Mouse (Mus musculus): Measurements from ENCODE around the gene Shank1. TPM values are rescaled to one million over a fixed set of nuclear protein-coding genes. Genes with fewer than 3 reads are reported as not detected.

Shank1 gene
- total RNA-seq, 1 experiment from 2014 or later = not detected

GRCm38 (mm10) chr7:44384716-44385059 lies 74.6 kb downstream of the Shank1 start:
- 0 out of 4 replicates have a peak, but pooled peaks have one; percentile 13 to 20 for ATAC-seq (replicated peaks in 1 of 2; ENCODE audit: insufficient read depth in 1 of 2, low FRiP score in 2 of 2, low TSS enrichment in 1 of 2, low read depth in 1 of 2, poor library complexity in 2 of 2, severe bottlenecking in 2 of 2)

DNA sequence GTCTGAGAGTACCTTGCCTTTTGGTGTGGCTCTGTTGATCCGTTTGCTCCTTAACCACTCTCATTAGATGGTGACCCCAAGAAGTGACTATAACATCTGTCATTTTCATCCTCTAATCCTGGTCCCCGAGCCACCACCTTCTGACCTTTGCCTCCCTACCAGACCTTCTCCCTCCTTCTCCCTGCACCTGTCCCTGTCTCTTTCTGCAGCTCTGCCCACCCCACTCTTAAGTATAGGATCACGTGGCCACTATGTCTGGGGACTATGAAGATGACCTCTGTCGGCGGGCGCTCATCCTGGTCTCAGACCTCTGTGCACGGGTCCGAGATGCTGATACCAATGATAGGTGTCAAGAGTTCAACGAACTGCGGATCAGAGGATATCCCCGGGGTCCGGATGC lies 75.7 kb downstream of the Shank1 start, which contains the start of gene 1700008O03Rik:
Gene 1700008O03Rik (minus strand): TSS at position 101 of the 400 bp plus-strand sequence.
- ATAC-seq (replicated peaks in 1 of 2; ENCODE audit: insufficient read depth in 1 of 2, low FRiP score in 2 of 2, low TSS enrichment in 1 of 2, low read depth in 1 of 2, poor library complexity in 2 of 2, severe bottlenecking in 2 of 2) = no peak

- no peak for ATAC-seq (replicated peaks in 1 of 2; ENCODE audit: insufficient read depth in 1 of 2, low FRiP score in 2 of 2, low TSS enrichment in 1 of 2, low read depth in 1 of 2, poor library complexity in 2 of 2, severe bottlenecking in 2 of 2)
These were observed 81.8 kb downstream of the Shank1 start for GRCm38 (mm10) chr7:44391831-44392230.

- ATAC-seq (replicated peaks in 1 of 2; ENCODE audit: insufficient read depth in 1 of 2, low FRiP score in 2 of 2, low TSS enrichment in 1 of 2, low read depth in 1 of 2, poor library complexity in 2 of 2, severe bottlenecking in 2 of 2) = no peak
These were observed 82.3 kb downstream of the Shank1 start for GRCm38 (mm10) chr7:44392341-44392740.

- no peak for ATAC-seq (replicated peaks in 1 of 2; ENCODE audit: insufficient read depth in 1 of 2, low FRiP score in 2 of 2, low TSS enrichment in 1 of 2, low read depth in 1 of 2, poor library complexity in 2 of 2, severe bottlenecking in 2 of 2)
These were observed 83.2 kb downstream of the Shank1 start for GRCm38 (mm10) chr7:44393284-44393683.

- ATAC-seq (replicated peaks in 1 of 2; ENCODE audit: insufficient read depth in 1 of 2, low FRiP score in 2 of 2, low TSS enrichment in 1 of 2, low read depth in 1 of 2, poor library complexity in 2 of 2, severe bottlenecking in 2 of 2) = peak; percentile 83 to 95
These were observed 88.5 kb downstream of the Shank1 start for GRCm38 (mm10) chr7:44398570-44398969.

- no peak for ATAC-seq (replicated peaks in 1 of 2; ENCODE audit: insufficient read depth in 1 of 2, low FRiP score in 2 of 2, low TSS enrichment in 1 of 2, low read depth in 1 of 2, poor library complexity in 2 of 2, severe bottlenecking in 2 of 2)
These were observed 91.6 kb downstream of the Shank1 start for GRCm38 (mm10) chr7:44401673-44402072.

- peak; percentile 82 to 90 for ATAC-seq (replicated peaks in 1 of 2; ENCODE audit: insufficient read depth in 1 of 2, low FRiP score in 2 of 2, low TSS enrichment in 1 of 2, low read depth in 1 of 2, poor library complexity in 2 of 2, severe bottlenecking in 2 of 2)
These were observed 95.4 kb downstream of the Shank1 start for GRCm38 (mm10) chr7:44405346-44406014.

DNA sequence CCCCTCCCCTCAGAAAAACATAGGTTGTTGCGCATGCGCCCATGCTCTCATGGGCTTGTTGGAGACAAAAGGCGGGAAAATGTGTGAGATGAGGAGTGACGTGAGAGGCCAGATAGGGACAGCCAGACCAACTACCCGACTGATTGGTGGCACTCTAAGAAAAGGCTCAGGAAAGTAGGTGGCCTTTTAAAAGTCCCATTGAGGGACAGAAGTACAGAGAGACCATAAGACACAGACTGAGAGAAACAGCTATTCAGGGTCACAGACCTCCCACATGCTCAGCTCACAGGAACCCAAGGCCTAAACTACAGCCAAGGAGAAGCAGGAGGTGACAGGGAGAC lies 95.9 kb downstream of the Shank1 start:
- no peak for ATAC-seq (replicated peaks in 1 of 2; ENCODE audit: insufficient read depth in 1 of 2, low FRiP score in 2 of 2, low TSS enrichment in 1 of 2, low read depth in 1 of 2, poor library complexity in 2 of 2, severe bottlenecking in 2 of 2)

Other genes starting within 250 kb of the Shank1 start
- not detected in 2 replicates for gene Klk1b21, start 207.9 kb upstream of the Shank1 start, total RNA-seq (2017)
- gene Klk1b22, start 197.6 kb upstream of the Shank1 start, total RNA-seq (2017) = not detected in 2 replicates
- not detected in 2 replicates for gene Klk1b16, start 173.5 kb upstream of the Shank1 start, total RNA-seq (2017)
- not detected in 2 replicates for gene Klk1b24, start 122.0 kb upstream of the Shank1 start, total RNA-seq (2017)
- gene Klk1b3, start 112.1 kb upstream of the Shank1 start, total RNA-seq (2017) = not detected in 2 replicates
- gene Klk1b4, start 102.8 kb upstream of the Shank1 start, total RNA-seq (2017) = not detected in 2 replicates
- not detected in 2 replicates for gene Klk1b5, start 94.3 kb upstream of the Shank1 start, total RNA-seq (2017)
- not detected in 2 replicates for gene Klk1, start 84.9 kb upstream of the Shank1 start, total RNA-seq (2017)
- not detected in 2 replicates for gene Gm36864, start 74.1 kb upstream of the Shank1 start, total RNA-seq (2017)
- 0.31 TPM in 1 of 2 replicates, not detected in the other for gene 1700028J19Rik, start 63.6 kb upstream of the Shank1 start, total RNA-seq (2017)
- 86.6 and 87.3 TPM in 2 replicates for gene 2410002F23Rik, start 63.5 kb upstream of the Shank1 start, total RNA-seq (2017)
- 0.74 TPM in 1 of 2 replicates, not detected in the other for gene Acp4, start 52.9 kb upstream of the Shank1 start, total RNA-seq (2017)
- gene Gm15517, start 48.8 kb upstream of the Shank1 start, total RNA-seq (2017) = not detected in 2 replicates
- gene Clec11a, start 3.4 kb upstream of the Shank1 start, total RNA-seq (2017) = 1.5 and 4.2 TPM in 2 replicates
- 0.79 and 1.8 TPM in 2 replicates for gene Syt3, start 73.8 kb downstream of the Shank1 start, total RNA-seq (2017)
- gene 1700008O03Rik, start 75.6 kb downstream of the Shank1 start, total RNA-seq (2017) = 1.9 TPM in 1 of 2 replicates, not detected in the other
- not detected in 2 replicates for gene Lrrc4b, start 118.8 kb downstream of the Shank1 start, total RNA-seq (2017)
- not detected in 2 replicates for gene Aspdh, start 155.1 kb downstream of the Shank1 start, total RNA-seq (2017)
- 19.0 and 20.4 TPM in 2 replicates for gene Josd2, start 157.7 kb downstream of the Shank1 start, total RNA-seq (2017)
- 30.3 and 44.3 TPM in 2 replicates for gene Emc10, start 186.3 kb downstream of the Shank1 start, total RNA-seq (2017)
- gene Fam71e1, start 186.3 kb downstream of the Shank1 start, total RNA-seq (2017) = 17.6 TPM in 1 of 2 replicates, not detected in the other
- gene Mybpc2, start 214.4 kb downstream of the Shank1 start, total RNA-seq (2017) = not detected in 2 replicates
- 0.25 TPM in 1 of 2 replicates, not detected in the other for gene Spib, start 221.8 kb downstream of the Shank1 start, total RNA-seq (2017)
- 57.7 and 60.3 TPM in 2 replicates for gene Pold1, start 238.6 kb downstream of the Shank1 start, total RNA-seq (2017)
- 80.0 and 105 TPM in 2 replicates for gene Nr1h2, start 243.7 kb downstream of the Shank1 start, total RNA-seq (2017)